Mouse (Mus musculus) adrenal gland, adult 8-10 months (tissue): ENCODE results near the gene Lcn4. TPM values are rescaled to one million over a fixed set of nuclear protein-coding genes. Genes with fewer than 3 reads are reported as not detected.

ENCODE experiments used
- DNase-seq: peaks from one replicate; pipeline ENCODE4 v3.0.0; 2022
- total RNA-seq, 4 experiments: library from RNA; stranded (reverse); gene quantifications; 2 replicates each; pipeline ENCODE4 v1.2.4; 2022

Lcn4 gene
- total RNA-seq, 4 experiments from 2014 or later = not detected

DNA sequence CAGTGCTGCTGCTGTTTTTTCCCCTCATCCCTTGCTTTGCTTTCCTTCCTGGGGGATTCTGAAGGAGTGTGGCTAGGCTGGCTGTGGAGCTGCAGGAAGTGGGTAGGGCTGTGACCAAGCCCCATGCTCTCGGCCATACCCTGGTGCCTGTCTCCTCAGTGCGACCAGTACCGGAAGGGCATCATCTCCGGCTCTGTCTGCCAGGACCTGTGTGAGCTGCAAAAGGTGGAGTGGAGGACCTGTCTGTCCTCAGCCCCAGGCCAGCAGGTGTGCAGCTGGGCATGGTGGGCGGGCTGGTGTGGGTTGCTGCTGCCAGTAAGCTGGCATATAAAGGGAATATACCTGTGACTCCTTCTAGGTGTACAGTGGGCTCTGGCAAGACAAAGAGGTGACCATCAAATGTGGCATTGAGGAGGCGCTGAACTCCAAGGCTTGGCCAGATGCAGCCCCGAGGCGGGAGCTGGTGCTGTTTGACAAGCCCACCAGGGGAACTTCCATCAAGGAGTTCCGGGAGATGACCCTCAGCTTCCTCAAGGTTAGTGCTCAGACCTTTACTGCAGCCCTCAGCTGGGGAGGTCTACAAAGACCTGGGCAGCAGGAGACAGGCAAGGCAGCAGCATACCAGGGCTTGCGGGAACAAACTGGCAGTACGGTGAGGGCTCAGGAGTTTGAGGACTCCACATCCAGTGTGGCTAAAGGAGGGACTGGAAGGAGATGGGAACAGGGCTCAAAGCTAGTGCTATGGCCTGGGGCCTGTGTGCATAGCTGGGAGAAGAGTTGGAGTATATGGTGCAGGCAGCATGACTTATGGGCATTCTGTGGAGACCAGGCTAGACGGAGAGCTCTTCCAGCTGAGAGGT lies 36.2 kb downstream of the Lcn4 start:
- DNase-seq = no peak

- DNase-seq = no peak
Measured at GRCm38 (mm10) chr2:26633953-26634530, 37.0 kb downstream of the Lcn4 start.

GRCm38 (mm10) chr2:26632541-26633395 lies 38.3 kb downstream of the Lcn4 start:
- no peak for DNase-seq

- DNase-seq = no peak
Measured at GRCm38 (mm10) chr2:26628792-26629437, 42.2 kb downstream of the Lcn4 start.

- DNase-seq = peak; percentile 48
Measured at GRCm38 (mm10) chr2:26627921-26628739, 43.0 kb downstream of the Lcn4 start, which contains the start of gene Fam69b. Fam69b (plus strand) TSS chr2:26628457.

DNA sequence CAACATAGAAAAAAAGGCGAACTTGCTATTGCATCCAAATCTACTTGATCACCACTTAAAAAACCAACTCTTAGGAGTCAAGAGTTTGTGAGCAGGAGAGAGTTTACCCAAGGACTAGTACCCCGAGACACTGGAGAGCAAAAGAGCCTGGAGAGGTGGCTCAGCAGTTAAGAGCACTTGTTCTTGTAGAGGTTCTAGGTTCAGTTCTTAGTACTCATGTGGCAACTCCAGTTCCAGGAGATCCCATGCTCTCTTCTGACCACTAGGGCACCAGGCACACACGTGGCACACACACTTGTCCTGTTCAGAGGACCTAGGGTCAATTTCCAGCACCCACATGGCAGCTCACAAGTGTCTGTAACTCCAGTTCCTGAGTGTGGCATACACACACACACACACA lies 45.0 kb downstream of the Lcn4 start:
- DNase-seq = no peak

DNA sequence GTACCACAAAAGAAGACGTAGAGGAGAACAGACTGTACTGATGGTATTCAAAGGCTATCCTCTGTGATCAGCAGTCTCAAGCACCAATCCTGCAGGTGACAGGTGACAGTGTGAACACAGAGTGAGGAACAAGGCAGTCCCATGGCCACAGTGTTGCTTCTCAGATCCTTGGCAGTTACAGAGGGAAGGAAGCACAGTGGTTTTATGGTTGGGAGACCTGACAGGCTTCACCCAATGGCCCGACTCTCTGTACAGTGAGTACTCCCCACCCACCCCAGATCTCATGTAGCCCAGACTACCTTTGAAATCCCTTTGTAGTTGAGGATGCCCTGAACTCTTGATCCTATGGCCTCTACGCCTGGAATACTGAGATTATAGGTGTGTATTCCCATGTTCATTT lies 45.7 kb downstream of the Lcn4 start:
- DNase-seq = no peak

DNA sequence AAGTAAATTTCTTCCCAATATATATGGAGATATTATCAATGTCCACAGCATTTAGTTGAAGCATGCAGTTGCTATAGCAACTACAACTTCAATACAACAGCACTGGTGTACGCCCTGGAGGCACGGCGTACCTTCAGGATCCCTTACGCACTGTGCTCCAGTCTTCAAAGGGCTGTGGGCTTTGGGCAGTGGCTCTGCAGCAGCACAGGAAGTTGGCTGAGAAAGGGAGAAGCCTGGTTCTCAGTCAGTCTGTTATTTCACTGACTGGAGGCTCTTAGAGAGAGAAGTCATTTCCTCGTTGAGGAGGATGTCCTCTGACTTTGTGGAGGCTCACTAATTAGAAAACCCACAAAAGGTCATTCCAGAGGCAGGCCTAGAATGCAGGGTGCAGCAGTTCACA lies 48.1 kb downstream of the Lcn4 start:
- no peak for DNase-seq

DNA sequence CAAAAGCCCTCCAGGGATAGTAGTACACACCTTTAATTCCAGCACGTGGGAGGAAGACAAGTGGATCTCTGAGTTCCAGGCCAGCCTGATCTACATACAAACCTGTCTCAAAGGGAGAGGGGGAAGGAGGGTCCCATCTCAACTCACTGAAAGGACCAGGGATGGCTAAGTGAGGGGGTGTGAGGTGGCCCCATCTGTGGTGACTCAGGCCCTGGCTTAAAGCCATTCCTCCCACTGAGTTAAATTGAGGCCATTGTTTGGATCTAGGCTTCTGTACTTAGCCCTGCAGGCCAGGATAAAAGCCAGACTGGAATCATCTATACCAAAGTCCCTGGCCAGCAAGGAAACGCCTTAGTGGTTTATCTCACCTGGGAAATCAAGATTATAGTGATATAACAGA lies 49.8 kb downstream of the Lcn4 start:
- no peak for DNase-seq

DNA sequence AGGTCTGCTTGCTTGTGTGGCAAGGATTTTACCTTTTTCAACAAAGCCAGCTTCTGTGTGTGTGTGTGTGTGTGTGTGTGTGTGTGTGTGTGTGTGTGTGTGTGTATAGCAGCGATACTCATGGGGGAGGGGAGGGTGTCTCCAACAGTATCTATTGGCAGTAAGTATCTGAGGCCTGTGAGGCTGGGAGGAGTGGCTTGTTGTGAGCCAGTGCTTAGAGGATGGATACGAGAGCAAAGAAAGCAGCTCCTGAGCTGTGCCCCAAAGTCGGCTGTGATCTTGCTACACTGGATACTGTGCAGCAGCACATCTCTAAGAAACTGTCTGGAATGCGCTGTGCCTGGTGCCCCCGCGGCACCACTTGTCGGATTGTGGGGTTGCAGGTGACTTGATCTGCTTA lies 53.2 kb downstream of the Lcn4 start:
- no peak for DNase-seq

Other genes starting within 250 kb of the Lcn4 start
- gene Sec16a, start 226.1 kb downstream of the Lcn4 start, total RNA-seq = 10 to 100 TPM; 62.3 to 73.6 (median 67.1) TPM
- gene Notch1, start 154.6 kb downstream of the Lcn4 start, total RNA-seq = 10 to 100 TPM; 23.7 to 32.6 (median 28.4) TPM
- gene Egfl7, start 91.3 kb downstream of the Lcn4 start, total RNA-seq = 100 to 1,000 TPM; 105 to 245 (median 172) TPM
- not detected for gene Gm20532, start 84.6 kb downstream of the Lcn4 start, total RNA-seq
- gene Agpat2, start 66.9 kb downstream of the Lcn4 start, total RNA-seq = 100 to 1,000 TPM in 3 of 4 experiments, 10 to 100 TPM in 1; 86.0 to 354 (median 247) TPM
- gene Fam69b, start 42.8 kb downstream of the Lcn4 start, total RNA-seq = 10 to 100 TPM in 2 of 4 experiments, 1 to 10 TPM in 2; 9.1 to 11.9 (median 10.4) TPM
- gene Abo, start 193.7 kb upstream of the Lcn4 start, total RNA-seq = not detected
- 10 to 100 TPM; 26.0 to 32.8 (median 28.9) TPM for gene Surf6, start 231.6 kb upstream of the Lcn4 start, total RNA-seq
- gene Med22, start 239.4 kb upstream of the Lcn4 start, total RNA-seq = 10 to 100 TPM; 51.6 to 73.6 (median 62.4) TPM
- 100 to 1,000 TPM; 424 to 496 (median 462) TPM for gene Rpl7a, start 239.5 kb upstream of the Lcn4 start, total RNA-seq
- gene Surf2, start 245.1 kb upstream of the Lcn4 start, total RNA-seq = 10 to 100 TPM; 43.1 to 55.8 (median 52.2) TPM
- gene Surf1, start 245.2 kb upstream of the Lcn4 start, total RNA-seq = 100 to 1,000 TPM; 128 to 137 (median 135) TPM